Mouse (Mus musculus): ENCODE measurements around the gene Stk35.

The Stk35 gene

DNA sequence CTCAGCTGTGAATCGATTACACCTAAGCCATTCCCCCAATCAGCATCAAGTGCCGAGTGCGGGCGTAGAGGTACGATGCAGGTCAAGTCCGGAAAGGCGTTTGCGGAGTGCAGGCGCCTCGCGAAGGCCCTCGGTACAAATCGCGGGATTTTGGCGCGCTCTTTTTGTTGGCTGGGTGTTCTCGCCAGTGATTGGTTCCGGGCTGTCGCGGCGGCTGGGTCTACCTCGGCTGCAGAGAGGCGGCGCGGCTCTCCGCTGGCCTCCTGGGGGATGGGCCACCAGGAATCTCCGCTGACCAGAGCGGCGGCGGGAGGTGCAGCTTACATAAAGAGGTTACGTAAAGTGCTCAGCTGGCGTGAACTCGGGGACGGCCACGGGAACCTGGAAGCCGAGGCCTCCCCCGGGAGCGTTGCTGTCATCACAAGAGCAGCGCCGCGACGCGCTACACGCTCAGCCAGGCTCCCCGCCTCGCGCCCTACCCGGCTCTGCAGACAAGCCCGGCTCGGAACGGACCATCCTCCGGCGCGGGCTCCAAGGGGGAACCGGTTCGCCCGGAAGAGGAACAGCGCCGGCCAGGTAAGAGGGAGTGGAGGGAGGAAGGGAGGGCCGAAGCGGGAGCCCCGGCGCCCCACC, at the start of gene Stk35:
Gene Stk35 (plus strand): TSS at position 247 of the 633 bp plus-strand sequence.
- peak; percentile 75 to 78 for DNase-seq

DNA sequence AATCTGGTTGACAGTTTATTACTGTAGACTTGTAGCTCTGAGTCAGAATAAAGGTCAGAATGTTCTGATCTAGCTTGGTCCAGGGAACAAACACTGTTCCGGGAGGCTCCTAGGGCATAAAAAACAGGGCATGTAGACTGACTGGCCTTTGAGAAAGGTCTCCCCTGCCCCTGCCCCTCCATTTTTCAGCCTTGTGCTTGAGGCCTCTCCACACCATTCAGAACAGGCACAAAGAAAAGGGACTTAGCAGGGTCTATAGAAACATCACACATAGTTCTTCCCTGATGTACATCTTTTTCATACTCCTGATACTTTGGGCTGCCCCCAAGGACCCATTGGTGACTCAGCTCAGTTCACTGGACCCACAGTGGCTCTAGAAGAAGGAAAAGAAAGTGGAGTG, 18.3 kb upstream of the Stk35 start:
- DNase-seq = no peak

DNA sequence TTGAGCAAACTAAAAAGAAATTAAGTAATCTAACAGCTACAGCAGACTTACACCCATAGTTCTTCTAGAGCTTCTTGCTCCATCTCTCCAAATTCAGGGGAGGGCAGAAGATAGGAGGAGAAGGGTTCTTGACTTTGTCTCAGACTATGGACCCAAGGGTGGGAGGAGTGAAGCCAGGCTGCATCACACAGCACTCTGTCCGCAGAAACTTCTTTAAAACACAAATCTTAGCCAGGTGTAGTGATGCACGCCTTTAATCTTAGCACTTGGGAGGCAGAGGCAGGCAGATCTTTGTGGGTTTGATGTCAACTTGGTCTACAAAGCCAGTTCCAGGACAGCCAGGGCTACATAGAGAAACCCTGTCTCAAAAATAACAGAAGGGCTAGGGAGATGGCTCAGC, 3.8 kb upstream of the Stk35 start:
- no peak for DNase-seq

DNA sequence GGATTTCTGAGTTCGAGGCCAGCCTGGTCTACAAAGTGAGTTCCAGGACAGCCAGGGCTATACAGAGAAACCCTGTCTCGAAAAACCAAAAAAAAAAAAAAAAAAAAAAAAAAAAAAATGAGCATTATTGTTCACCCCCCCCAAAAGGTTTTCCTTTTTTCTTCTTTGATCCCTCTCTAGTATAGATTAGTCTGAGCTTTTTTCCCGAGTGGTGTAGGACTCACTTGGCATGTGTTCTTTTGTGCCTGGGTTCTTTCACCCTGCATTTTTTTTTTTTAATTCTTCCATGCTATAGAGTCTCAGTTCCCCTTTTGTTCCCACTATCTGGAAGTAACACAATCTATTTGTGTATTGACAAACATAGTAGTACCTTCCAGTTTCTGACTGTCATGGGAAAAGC, 2.6 kb upstream of the Stk35 start:
- DNase-seq = no peak

DNA sequence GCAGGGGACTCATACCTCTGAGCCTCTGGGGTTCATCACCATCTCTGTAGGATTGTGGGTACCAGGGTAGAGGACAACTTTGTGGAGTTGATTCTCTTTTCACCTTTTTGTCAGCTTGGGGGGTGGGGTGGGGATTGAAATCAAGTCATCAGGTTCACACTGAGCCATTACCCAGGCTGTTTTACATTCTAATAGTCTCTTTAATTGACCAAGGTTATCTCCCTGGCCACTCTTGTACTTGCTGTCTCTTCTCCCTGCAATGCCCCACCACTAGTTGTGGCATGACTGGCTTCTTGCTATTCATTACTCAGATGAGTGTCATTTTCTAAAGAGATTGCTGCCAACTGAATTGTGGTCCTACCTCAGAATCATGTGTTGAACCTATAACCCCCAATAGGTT, 1.9 kb upstream of the Stk35 start:
- no peak for DNase-seq

DNA sequence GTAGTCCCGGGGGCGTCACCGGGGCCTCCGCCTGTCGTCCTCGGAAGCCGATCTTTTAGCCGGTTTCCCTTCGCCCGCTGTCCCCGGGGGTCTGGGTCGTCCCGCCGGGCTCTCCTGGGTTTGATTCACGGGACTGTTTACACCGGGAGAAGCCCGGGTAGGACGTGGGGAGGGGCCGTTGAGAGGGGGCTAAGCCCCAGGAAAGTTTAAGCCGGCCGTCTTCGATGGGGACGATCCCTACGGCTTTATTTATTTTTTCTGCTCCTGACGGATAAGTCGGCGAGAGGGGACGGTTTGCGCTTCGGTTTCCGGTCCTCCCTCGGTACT, 550 bp downstream of the Stk35 start:
- DNase-seq = no peak

DNA sequence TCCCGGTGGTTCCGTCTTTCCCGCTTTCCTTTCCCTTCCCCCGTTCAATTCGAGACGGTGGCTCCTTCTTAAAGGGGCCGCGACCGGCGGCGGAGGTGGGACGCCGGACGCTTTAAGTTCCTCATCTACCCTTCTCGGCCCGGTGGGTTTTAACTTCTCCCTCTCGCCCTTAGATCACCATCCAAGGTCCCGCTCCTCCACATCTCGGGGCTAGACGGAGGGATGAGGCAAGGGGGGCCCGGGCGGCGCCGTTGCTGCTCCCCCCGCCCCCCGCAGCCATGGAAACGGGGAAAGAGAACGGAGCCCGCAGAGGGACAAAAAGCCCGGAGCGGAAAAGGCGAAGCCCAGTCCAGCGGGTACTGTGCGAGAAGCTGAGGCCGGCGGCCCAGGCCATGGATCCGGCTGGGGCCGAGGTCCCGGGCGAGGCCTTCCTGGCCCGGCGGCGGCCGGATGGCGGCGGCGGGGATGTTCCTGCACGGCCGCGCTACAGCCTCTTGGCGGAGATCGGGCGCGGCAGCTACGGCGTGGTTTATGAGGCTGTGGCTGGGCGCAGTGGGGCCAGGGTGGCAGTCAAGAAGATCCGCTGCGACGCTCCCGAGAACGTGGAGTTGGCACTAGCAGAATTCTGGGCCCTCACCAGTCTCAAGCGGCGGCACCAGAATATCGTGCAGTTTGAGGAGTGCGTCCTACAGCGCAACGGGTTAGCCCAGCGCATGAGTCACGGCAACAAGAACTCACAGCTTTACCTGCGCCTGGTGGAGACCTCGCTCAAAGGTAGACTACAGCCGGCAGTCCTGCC, 1.1 kb downstream of the Stk35 start:
- peak; percentile 85 to 87 for DNase-seq

DNA sequence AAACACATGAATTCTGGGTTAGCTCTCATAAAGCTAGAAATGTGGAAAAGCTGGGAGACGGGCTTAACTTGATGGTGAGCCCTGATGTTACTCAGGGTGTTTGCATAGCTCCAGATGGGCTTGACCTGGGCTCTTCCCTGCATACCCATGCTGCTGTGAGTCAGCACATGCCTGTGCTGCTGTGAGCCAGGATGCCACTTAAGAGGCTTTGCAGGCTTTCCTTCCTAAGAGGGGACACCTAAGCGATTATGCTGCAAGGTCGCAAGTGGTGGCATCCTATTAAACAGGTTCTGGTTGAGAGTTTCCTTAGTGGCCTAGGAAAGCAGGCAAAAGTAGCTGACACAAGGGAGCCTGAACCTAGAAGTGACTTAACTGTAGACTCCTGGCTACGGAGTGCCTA, 5.2 kb downstream of the Stk35 start:
- DNase-seq = no peak

DNA sequence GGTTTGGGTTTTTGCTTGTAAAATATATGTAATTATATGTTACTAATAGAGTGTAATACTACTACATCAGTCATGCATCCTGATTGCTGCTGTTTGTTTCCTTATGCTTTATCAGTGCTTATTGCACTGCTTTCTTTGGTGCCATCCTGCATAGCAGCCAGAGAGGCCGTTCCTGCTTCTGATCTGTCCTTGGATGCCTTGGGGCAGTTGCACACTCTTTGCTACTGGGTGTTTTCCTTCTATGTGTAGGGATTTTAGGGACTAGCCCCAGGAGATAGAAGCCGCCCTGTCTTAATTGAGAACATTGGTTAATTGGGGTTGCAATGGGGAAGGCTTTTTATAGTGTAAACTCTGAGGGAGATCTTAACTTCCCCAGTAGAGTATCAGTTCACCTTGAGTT, 6.2 kb downstream of the Stk35 start:
- no peak for DNase-seq

DNA sequence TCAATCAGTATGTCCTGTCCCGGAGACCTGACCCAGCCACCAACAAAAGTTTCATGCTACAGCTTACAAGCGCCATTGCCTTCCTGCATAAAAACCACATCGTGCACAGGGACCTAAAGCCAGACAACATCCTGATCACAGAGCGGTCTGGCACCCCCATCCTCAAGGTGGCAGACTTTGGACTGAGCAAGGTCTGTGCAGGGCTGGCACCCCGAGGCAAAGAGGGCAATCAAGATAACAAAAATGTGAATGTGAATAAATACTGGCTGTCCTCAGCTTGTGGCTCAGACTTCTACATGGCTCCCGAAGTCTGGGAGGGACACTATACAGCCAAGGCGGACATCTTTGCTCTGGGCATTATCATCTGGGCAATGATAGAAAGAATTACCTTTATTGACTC, 10.2 kb downstream of the Stk35 start:
- DNase-seq = no peak

DNA sequence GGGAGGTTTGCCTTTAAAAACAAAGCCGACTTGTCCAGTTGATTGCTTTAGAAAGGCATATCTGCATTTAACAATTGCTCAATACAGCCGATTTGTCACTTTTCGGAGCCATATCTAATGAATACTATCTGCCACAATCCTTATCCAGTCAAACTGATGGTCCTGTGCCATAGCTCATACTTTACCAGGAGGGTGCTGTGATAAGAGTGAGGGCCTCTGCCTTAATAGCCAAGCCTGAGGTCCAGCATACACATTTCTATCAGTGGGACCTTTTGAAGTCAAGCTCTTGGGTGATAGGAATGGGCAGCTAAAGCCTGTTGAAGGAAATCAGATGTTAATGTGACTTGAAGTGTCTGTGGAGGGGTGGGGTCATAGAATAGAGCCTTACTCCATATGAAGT, 13.7 kb downstream of the Stk35 start:
- DNase-seq = no peak

DNA sequence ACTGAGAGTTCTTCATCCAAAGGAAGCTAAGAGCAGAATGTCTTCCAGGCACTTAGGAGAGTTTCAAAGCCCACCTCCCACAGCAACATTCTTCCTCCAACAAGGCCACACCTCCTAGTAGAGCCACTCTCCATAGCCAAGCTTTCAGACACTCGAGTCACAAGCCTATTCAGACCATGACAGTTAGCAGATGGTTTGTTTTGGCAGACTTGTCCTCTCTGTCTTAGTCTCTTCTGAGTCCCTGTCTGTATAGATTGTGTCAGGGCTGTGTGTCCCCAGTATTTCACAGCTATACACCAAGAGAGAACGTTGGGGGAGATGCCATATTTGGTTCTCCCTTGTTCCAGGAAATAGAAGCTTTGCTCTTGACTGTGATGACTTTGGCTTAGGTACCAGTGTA, 14.8 kb downstream of the Stk35 start:
- DNase-seq = no peak

DNA sequence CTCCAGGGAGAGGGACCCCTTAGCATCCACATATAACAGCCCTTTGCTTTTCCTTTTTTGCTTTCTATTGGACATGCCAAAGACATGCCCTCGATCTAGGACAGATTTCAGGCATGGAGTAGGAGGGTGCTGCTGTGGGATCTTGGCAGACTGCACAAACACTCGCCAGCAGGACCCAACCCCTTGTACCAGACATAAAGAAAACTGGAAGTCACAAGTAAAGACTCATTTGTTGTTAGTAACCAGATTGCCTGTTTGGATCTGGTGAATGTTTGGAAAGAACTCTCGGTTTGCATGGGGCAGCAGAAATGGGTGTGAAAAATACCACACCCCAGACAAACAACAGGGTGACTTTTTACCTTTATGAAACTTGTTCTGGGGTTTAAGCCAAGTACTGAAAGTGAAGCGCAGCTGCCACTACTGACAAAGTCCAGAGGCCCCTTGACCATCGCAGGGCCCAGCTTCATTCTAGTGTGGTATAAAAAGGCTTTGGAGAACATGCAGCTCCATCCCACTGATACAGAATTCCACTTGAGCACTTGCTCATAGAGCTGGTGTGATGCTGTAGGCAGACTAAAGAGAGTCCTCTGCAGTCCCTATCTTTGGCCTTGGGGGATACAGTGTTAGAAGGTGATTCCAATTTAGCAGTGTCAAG, 17.4 kb downstream of the Stk35 start:
- DNase-seq = no peak

DNA sequence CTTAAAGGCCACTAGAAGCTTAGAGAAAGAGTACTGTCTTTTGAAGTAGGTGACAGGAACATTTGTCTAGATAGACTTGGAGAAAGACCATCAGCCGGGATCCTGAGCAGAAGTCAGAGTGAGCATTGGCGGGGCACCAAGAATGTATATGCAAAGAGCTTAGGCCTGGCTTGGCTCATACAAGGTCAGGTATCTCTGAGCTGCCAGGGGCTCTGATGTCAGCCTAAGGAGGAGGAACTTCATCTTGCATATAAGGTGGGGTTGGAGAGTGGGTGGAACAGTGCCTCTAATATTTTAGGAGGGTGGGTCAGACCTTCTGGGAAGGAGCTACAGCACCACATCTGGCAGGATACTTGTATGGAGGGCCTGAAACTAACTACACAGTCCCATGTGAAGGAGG, 18.6 kb downstream of the Stk35 start:
- no peak for DNase-seq

DNA sequence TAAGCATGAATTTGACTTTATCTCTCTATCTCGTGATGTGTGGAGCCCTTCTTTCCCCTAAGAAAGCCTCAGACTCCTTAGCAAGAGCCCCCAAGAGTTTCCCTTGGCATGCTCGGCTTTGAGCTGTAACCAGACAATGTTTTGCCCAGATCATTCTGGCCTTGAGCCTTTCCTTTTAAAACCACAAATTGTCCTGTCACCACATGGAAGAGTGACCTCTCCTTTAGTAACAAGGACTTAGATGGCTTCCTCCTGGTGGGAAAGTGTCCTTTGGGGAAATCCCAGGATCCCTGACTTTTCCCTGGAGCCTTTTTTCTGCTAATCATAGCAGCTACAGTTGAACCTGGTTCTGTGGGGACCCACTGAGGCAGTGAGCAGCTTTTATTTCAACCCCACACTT, 19.2 kb downstream of the Stk35 start:
- no peak for DNase-seq

DNA sequence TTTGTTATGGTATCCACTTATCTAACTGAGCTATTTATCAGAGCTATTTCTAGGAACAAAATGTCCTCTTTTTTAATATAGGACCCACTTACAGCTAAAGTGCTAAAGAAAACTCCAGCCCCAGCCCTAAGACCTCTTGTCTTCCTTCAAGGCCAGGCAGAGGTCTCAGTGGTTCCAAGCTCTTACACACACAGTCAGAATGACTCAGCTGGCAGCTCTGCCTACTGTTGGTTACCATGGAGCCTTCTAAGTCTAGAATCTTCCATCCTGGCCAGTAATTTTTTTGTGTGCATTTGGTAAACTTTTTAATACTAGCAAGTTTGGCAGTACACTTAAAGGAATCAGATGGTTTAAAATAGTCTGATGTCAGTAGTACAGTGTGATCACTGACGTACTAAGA, 19.6 kb downstream of the Stk35 start:
- DNase-seq = no peak

DNA sequence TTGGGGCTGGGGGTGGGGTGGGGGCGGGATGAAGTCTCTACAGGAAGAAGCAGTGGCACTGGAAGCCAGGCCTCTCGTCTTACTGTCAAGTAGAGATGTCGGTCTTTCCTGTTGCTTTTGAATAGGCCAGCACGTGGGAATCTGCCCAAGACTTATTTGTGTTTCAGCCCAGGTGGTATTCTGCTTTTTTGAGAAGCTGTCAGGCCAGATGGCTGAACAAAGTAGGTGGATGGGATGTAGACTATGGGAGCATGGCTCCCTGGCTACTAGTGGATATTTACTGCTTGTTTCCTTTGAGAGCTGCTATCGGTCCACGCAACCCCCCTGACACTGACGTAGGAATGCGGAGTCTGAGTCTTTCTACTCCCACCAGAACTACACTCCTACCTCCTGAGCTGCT, 20.7 kb downstream of the Stk35 start:
- no peak for DNase-seq

DNA sequence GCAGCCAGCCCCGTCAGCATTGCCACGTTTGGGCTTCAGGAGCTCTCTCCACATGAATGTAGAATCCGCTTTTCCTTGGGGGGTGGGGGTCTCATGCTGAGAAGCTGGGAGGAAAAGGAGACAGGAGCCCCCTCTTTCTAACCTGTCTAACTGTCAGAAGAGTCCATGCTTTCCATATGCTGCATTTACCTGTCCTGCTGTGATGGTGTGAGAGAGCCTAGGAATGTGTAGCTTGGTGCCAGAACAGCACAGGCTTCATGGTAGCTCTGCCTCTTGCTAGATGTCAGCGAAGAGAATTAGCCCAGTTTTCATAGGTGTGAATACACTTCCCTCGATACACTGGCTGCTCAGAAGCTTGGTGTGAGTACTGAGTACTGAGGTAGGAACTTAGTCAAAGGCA, 21.3 kb downstream of the Stk35 start:
- no peak for DNase-seq

DNA sequence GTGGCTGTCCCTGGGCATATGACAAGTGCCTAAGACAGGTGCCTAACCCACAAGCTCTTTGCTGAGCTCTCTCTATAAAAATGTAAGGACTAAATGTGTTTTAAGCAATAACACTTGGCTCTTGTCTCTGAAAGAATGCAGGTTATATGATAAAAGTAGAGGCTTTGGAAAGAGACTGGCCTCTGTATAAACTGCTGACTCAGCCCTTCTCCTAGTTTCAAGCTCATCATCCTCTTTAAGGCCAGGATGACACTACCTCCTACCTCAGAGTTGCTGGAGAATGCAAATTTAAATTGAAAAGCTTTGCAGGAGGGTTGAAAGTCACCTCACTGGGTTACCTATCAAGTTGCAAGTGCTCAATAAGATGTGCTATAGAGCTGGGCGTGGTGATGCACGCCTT, 23.0 kb downstream of the Stk35 start:
- DNase-seq = no peak

DNA sequence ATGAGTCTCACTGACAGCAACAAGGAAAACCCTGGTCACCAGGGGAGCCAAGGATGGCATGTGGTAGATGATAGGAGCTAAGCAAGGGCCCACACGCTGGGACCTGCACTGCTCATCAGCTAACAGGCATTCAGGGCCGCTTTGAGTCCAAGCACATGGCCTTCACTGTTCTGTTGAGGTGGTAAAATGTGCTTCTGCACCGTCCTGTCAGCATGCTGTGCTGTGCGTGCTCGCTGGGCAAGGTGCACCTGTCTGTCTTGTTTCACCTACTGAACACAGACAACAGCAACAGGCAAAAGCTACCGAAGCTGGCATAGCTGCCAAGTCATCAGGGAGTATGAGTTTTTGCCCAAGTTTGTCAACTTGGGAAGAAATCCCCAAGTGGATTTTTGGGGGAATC, 23.9 kb downstream of the Stk35 start:
- DNase-seq = no peak

DNA sequence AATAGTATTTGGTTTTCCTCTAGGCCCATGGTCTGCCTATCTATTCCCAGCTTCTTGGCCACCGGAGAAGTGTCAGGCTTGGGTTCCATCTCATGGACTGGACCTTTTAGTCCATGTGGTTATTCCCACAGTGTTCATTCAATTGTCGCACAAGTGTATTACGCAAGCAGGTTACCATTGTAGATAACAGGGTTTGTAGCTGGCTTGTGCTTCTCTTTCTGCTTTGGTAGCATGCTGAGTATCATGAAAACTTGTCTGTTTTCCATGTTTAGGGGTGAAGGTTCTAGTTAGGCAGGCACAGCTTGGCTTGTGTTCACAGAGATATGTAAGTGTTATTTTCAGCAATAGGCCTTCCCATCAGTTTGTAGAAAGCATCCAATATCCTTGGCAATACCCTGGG, 25.8 kb downstream of the Stk35 start:
- DNase-seq = no peak

DNA sequence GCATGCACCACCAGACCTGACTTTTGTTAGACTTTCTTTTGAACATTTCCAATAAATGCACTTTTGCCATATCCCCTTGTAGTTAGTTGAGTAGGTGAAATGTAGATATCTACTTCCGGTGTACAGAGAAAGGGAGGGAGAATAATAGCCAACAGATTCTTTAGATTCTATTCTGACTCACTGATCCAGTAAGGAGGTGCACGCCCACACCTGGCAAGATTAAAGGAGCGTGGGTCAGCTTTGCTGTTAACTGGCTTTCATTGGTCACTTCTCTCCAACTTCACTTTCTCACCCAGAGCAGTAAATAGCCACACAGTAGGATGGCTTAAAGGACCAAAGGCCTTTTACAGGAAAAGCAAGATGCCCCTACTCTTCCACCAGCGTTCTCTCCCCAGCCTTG, 32.7 kb downstream of the Stk35 start:
- DNase-seq = no peak

DNA sequence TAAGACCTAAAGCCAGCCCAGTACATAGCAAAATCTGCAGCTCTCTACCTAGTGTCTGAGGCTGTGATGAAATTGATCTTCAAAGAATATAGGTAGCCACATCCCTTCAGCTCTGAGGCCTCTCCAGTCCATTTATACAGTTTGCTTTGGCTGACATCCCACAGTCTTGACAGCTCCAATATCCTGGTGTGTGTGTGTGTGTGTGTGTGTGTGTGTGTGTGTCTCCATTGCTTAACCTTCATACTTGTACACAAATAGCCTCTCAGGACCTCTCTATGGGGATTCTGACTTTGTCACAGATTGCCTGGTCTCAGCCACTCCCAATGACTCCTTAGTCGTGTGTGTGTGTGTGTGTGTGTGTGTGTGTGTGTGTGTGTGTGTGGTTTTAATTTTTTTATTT, 33.9 kb downstream of the Stk35 start:
- no peak for DNase-seq

DNA sequence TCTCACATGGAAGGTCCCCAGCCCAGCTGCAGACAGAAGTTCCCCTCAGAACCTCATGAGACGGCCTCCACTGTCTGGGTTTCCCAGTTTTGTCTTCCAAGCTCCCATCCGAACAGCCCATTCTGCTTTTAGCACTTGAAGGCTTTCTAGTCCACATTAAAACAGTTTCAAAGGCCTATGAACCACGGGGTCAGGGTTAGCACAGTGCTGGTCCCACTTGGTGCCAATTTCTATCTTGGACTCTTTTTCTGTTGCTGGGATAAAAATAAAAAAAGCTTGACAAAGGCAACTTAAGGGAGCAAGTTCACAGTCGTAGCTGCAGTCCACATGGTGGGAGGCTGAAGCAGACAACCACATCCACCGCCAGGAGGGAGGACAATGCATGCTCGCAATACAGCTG, 34.6 kb downstream of the Stk35 start:
- no peak for DNase-seq

DNA sequence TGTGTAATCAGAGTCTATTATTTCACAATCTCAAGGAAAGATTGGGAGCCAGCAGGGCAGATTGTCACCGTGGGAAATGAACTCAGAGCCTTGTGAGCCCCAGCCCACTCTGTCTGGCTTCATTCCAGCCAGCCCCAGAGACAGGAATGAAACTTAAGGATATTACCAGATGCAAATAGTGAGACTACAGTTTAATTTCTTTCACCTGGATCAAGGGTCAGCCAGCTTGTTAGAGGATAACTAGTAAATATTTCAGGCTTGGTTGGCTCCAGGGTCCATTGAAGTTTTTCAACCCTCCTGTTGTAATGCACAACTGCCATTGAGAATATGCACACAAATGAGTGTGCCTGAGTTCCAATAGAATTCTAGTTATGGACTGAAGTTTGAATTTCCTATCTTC, 36.6 kb downstream of the Stk35 start:
- DNase-seq = no peak

Measured in B cell, adult 2 months (primary cell).